Mouse (Mus musculus) left cerebral cortex, postnatal 25 days (tissue): ENCODE measurements around the gene Rnasek. TPM values are rescaled to one million over a fixed set of nuclear protein-coding genes. Genes with fewer than 3 reads are reported as not detected.

Experiments
- DNase-seq, 2 experiments: peaks; one replicate each; pipeline ENCODE4 v3.0.0; 2022; ENCODE audit warnings: low spot score in 2 of 2, mixed read lengths in 1 of 2
- intact Hi-C: fragments of 180-260 bp; cut with DNase I; formaldehyde crosslinking; loops from one replicate; pipeline ENCODE4 v1.15.1; 2025
- total RNA-seq, 2 experiments: library from RNA; stranded (reverse); gene quantifications; 2 replicates each; pipeline ENCODE4 v1.2.3; 2021

Rnasek gene
- 100 to 1,000 TPM; 261 to 273 TPM for total RNA-seq

- intact Hi-C loops, result loop anchor here (10.0 kb wide), 1 partner anchor 405 kb away; the partner anchor contains the start of genes Rnf167 and Slc25a11
- DNase-seq, result peak; percentile 89 to 91
Measured at GRCm38 (mm10) chr11:70239541-70240279, at the start of gene Rnasek, which contains the start of gene Gm21988. Gene Rnasek (minus strand): TSS chr11:70239842. Gene Gm21988 (minus strand): TSS chr11:70239830.

GRCm38 (mm10) chr11:70289236-70289635, 49.6 kb upstream of the Rnasek start:
- peak; percentile 30 to 31 for DNase-seq
- intact Hi-C loops, result no loop called here

- intact Hi-C loops, result no loop called here
- DNase-seq, result no peak
Measured at GRCm38 (mm10) chr11:70288102-70288501, 48.5 kb upstream of the Rnasek start.

- intact Hi-C loops, result no loop called here
- no peak for DNase-seq
Measured at GRCm38 (mm10) chr11:70285686-70286085, 46.0 kb upstream of the Rnasek start.

- intact Hi-C loops, result no loop called here
- DNase-seq, result no peak
Measured at GRCm38 (mm10) chr11:70284757-70285156, 45.1 kb upstream of the Rnasek start.

GRCm38 (mm10) chr11:70283666-70284065, 44.0 kb upstream of the Rnasek start:
- intact Hi-C loops, result no loop called here
- no peak for DNase-seq

GRCm38 (mm10) chr11:70280441-70280840, 40.8 kb upstream of the Rnasek start:
- DNase-seq, result peak in 1 of 2 experiments; percentile 19
- intact Hi-C loops, result no loop called here

- intact Hi-C loops, result no loop called here
- DNase-seq, result peak in 1 of 2 experiments; percentile 10
Measured at GRCm38 (mm10) chr11:70278961-70279360, 39.3 kb upstream of the Rnasek start.

- no peak for DNase-seq
- intact Hi-C loops, result no loop called here
Measured at GRCm38 (mm10) chr11:70271641-70272040, 32.0 kb upstream of the Rnasek start.

GRCm38 (mm10) chr11:70266405-70266804, 26.8 kb upstream of the Rnasek start:
- intact Hi-C loops, result no loop called here

GRCm38 (mm10) chr11:70265819-70266218, 26.2 kb upstream of the Rnasek start:
- DNase-seq, result no peak
- intact Hi-C loops, result no loop called here

More at GRCm38 (mm10) chr11:70266405-70266804, 26.8 kb upstream of the Rnasek start:
- no peak for DNase-seq

GRCm38 (mm10) chr11:70265252-70265651, 25.6 kb upstream of the Rnasek start:
- DNase-seq, result no peak
- intact Hi-C loops, result no loop called here

GRCm38 (mm10) chr11:70259035-70259434, 19.4 kb upstream of the Rnasek start:
- intact Hi-C loops, result no loop called here

GRCm38 (mm10) chr11:70254931-70255531, 15.4 kb upstream of the Rnasek start, which contains the start of gene Alox12:
Gene Alox12 (minus strand): TSS chr11:70255353.
- no peak for DNase-seq
- intact Hi-C loops, result no loop called here

More at GRCm38 (mm10) chr11:70259035-70259434, 19.4 kb upstream of the Rnasek start:
- no peak for DNase-seq

- intact Hi-C loops, result no loop called here
- DNase-seq, result no peak
Measured at GRCm38 (mm10) chr11:70254337-70254736, 14.7 kb upstream of the Rnasek start.

- intact Hi-C loops, result loop anchor here (2.0 kb wide), 1 partner anchor 57 kb away; no protein-coding TSS in a partner anchor
- no peak for DNase-seq
Measured at GRCm38 (mm10) chr11:70251853-70252252, 12.2 kb upstream of the Rnasek start.

GRCm38 (mm10) chr11:70250150-70250549, 10.5 kb upstream of the Rnasek start:
- DNase-seq, result no peak
- intact Hi-C loops, result no loop called here

GRCm38 (mm10) chr11:70247136-70247845, 7.6 kb upstream of the Rnasek start:
- intact Hi-C loops, result no loop called here
- peak; percentile 59 for DNase-seq

- DNase-seq, result no peak
- intact Hi-C loops, result no loop called here
Measured at GRCm38 (mm10) chr11:70242591-70242990, 2.9 kb upstream of the Rnasek start.
